Mouse (Mus musculus) hindbrain, postnatal 0 days (tissue): ENCODE results near the gene Pgls. TPM values are rescaled to one million over a fixed set of nuclear protein-coding genes. Genes with fewer than 3 reads are reported as not detected.

Experiments
- ATAC-seq: fragments of 200-750 bp; cut with Nextera tagmentation; 2 replicates; pipeline ENCODE4 v1.8.0; 2017; ENCODE audit warnings: mild to moderate bottlenecking, moderate TSS enrichment, moderate library complexity
- DNase-seq: peaks from one replicate; pipeline ENCODE4 v3.0.0-alpha.2; 2015; ENCODE audit warnings: low spot score
- H3K27ac ChIP-seq: fragments of 300-500 bp; sonication (generic); 2 replicates; pipeline ENCODE4 v1.5.1; 2014; ENCODE audit warnings: mild to moderate bottlenecking
- H3K27me3 ChIP-seq: fragments of 300-500 bp; sonication (generic); 2 replicates; pipeline ENCODE4 v1.6.1; 2014; ENCODE audit warnings: low read length, mixed read lengths; ENCODE audit not compliant: insufficient read depth
- H3K36me3 ChIP-seq: fragments of 300-500 bp; sonication (generic); 2 replicates; pipeline ENCODE4 v1.6.1; 2014; ENCODE audit warnings: low read length, mixed read lengths; ENCODE audit not compliant: insufficient read depth
- H3K4me1 ChIP-seq: fragments of 300-500 bp; sonication (generic); 2 replicates; pipeline ENCODE4 v1.6.1; 2014; ENCODE audit warnings: antibody characterized with exemption, low read length, mixed read lengths; ENCODE audit not compliant: insufficient read depth
- H3K4me2 ChIP-seq: fragments of 300-500 bp; sonication (generic); 2 replicates; pipeline ENCODE4 v1.6.1; 2014; ENCODE audit warnings: low read depth, mild to moderate bottlenecking, low read length, moderate library complexity, mixed read lengths
- H3K4me3 ChIP-seq: fragments of 300-500 bp; sonication (generic); 2 replicates; pipeline ENCODE4 v1.5.1; 2014; ENCODE audit warnings: low read length
- H3K9ac ChIP-seq: fragments of 300-500 bp; sonication (generic); replicated peaks from 2 replicates; pipeline ENCODE4 v1.6.1; 2014; ENCODE audit warnings: mild to moderate bottlenecking, low read length, moderate library complexity, mixed read lengths
- H3K9me3 ChIP-seq: fragments of 300-500 bp; sonication (generic); 2 replicates; pipeline ENCODE4 v1.6.1; 2016; ENCODE audit warnings: low read length, mixed read lengths
- CTCF ChIP-seq: IDR thresholded peaks from 2 replicates; pipeline ENCODE4 v1.5.1; 2016; ENCODE audit warnings: antibody characterized with exemption, control low read depth, low read depth
- WGBS: fragments of 180-500 bp; shearing (Covaris S2); extraction: QIAGEN DNeasy Blood & Tissue Kit; methylation state at CpG from one replicate; pipeline ENCODE4 v1.1.7; 2014; 5-methylcytosine and 5-hydroxymethylcytosine counted together
- polyA plus RNA-seq: library from polyadenylated mRNA; unstranded; fragments of >200 nt; fragmentation: Nextera tagmentation; extraction: Ambion mirVana; gene quantifications from 2 replicates; pipeline ENCODE4 v1.2.1, GENCODE M21; 2015
- total RNA-seq: library from RNA; depleted of rRNA; stranded (reverse); fragments of >200 nt; gene quantifications from 2 replicates; pipeline ENCODE4 v1.2.3, GENCODE M21; 2014

Gene Pgls
- total and polyA plus RNA-seq, 2 experiments from 2014 or later, result 272 to 379 TPM

- Histone ChIP-seq H3K27me3 (peaks cover 4% of the 10 kb centered on the region; the same call in 1 of the 2 replicates), H3K4me2 (no peak overlapping the region), H3K36me3 (no peaks in the 10 kb centered on the region), H3K9me3 (no peaks in the 10 kb centered on the region), H3K4me1 (peaks cover 11% of the 10 kb centered on the region), H3K27ac (no peak overlapping the region), H3K9ac (no peak overlapping the region), H3K4me3 (no peak overlapping the region)
- TF ChIP-seq CTCF, result no peak
- WGBS, result 82% methylated on average over 4 of the region's 4 CpGs
- DNase-seq (no peak), ATAC-seq (no peak)
These were observed 4.8 kb downstream of the Pgls start for GRCm38 (mm10) chr8:71596798-71597197.

GRCm38 (mm10) chr8:71597451-71597850 is 5.5 kb downstream of the Pgls start, which contains the start of gene Fam129c:
Gene Fam129c, plus strand, starts transcription at chr8:71597648.
- Histone ChIP-seq H3K27me3 (peaks cover 9% of the 10 kb centered on the region), H3K4me3 (no peak within 1 kb of the TSS), H3K27ac (no peak within 1 kb of the TSS), H3K4me2 (no peak within 1 kb of the TSS), H3K36me3 (no peaks in the 10 kb centered on the region), H3K4me1 (peaks cover 11% of the 10 kb centered on the region), H3K9ac (no peak within 1 kb of the TSS), H3K9me3 (no peaks in the 10 kb centered on the region)
- no peak for TF ChIP-seq CTCF
- no peak for DNase-seq
- WGBS, result 60% methylated on average over 3 of the region's 3 CpGs
- ATAC-seq, result no peak

GRCm38 (mm10) chr8:71598375-71598774 is 6.4 kb downstream of the Pgls start:
- no peak for TF ChIP-seq CTCF
- H3K4me1 ChIP-seq, result peaks cover 4% of the 10 kb centered on the region

GRCm38 (mm10) chr8:71598841-71599240 is 6.9 kb downstream of the Pgls start:
- peaks cover 22% of the 10 kb centered on the region for H3K27me3 ChIP-seq
- DNase-seq (no peak), ATAC-seq (no peak)
- no peak overlapping the region for H3K4me3 ChIP-seq
- H3K9me3 ChIP-seq, result no peaks in the 10 kb centered on the region
- TF ChIP-seq CTCF, result no peak
- no peak overlapping the region for H3K9ac ChIP-seq
- H3K36me3 ChIP-seq, result no peaks in the 10 kb centered on the region
- no peak overlapping the region for H3K27ac ChIP-seq
- no peak overlapping the region for H3K4me2 ChIP-seq
- H3K4me1 ChIP-seq, result peaks cover 4% of the 10 kb centered on the region; the same call in 1 of the 2 replicates
- WGBS, result 81% methylated on average over 5 of the region's 5 CpGs

More at GRCm38 (mm10) chr8:71598375-71598774, 6.4 kb downstream of the Pgls start:
- H3K4me3 ChIP-seq, result no peak overlapping the region
- peaks cover 19% of the 10 kb centered on the region for H3K27me3 ChIP-seq
- H3K27ac ChIP-seq, result no peak overlapping the region
- H3K9ac ChIP-seq, result no peak overlapping the region
- H3K36me3 ChIP-seq, result no peaks in the 10 kb centered on the region
- H3K4me2 ChIP-seq, result no peak overlapping the region
- DNase-seq, result no peak
- H3K9me3 ChIP-seq, result no peaks in the 10 kb centered on the region
- no peak for ATAC-seq

GRCm38 (mm10) chr8:71601939-71602665 is 10.1 kb downstream of the Pgls start:
- whole genome bisulfite sequencing, result 5% methylated on average over 59 of the region's 65 CpGs
- DNase-seq (no peak), ATAC-seq (peak; percentile 15)
- TF ChIP-seq CTCF, result no peak
- Histone ChIP-seq H3K9ac (0 out of 2 replicates have a peak overlapping the region, but pooled peaks have one; percentile 35), H3K36me3 (no peaks in the 10 kb centered on the region), H3K4me1 (no peaks in the 10 kb centered on the region), H3K27ac (peak overlapping the region; percentile 57; the same call in 1 of the 2 replicates), H3K4me3 (peak overlapping the region; percentile 27), H3K9me3 (no peaks in the 10 kb centered on the region), H3K27me3 (peaks cover 22% of the 10 kb centered on the region), H3K4me2 (peak overlapping the region; percentile 45)

GRCm38 (mm10) chr8:71602666-71603334 is 10.8 kb downstream of the Pgls start:
- Histone ChIP-seq H3K27me3 (peaks cover 22% of the 10 kb centered on the region), H3K9me3 (no peaks in the 10 kb centered on the region)
- DNase-seq, result peak; percentile 63

More at GRCm38 (mm10) chr8:71602666-71603334, 10.8 kb downstream of the Pgls start:
- TF ChIP-seq CTCF, result no peak
- WGBS, result 3% methylated on average over 32 of the region's 32 CpGs
- ATAC-seq, result peak; percentile 77
- H3K4me1 ChIP-seq, result no peaks in the 10 kb centered on the region
- peak overlapping the region; percentile 27 for H3K4me3 ChIP-seq
- no peaks in the 10 kb centered on the region for H3K36me3 ChIP-seq
- peak overlapping the region; percentile 45 for H3K4me2 ChIP-seq
- H3K27ac ChIP-seq, result peak overlapping the region; percentile 57; the same call in 1 of the 2 replicates
- 0 out of 2 replicates have a peak overlapping the region, but pooled peaks have one; percentile 35 for H3K9ac ChIP-seq
